Mouse (Mus musculus): ENCODE measurements at regions not wholly inside any gene's neighbourhood (a gene's known extent, or its start where the extent isn't known, plus 50 kb on each side); places are given as distances from the start of the nearest gene placed in this dataset.

DNA sequence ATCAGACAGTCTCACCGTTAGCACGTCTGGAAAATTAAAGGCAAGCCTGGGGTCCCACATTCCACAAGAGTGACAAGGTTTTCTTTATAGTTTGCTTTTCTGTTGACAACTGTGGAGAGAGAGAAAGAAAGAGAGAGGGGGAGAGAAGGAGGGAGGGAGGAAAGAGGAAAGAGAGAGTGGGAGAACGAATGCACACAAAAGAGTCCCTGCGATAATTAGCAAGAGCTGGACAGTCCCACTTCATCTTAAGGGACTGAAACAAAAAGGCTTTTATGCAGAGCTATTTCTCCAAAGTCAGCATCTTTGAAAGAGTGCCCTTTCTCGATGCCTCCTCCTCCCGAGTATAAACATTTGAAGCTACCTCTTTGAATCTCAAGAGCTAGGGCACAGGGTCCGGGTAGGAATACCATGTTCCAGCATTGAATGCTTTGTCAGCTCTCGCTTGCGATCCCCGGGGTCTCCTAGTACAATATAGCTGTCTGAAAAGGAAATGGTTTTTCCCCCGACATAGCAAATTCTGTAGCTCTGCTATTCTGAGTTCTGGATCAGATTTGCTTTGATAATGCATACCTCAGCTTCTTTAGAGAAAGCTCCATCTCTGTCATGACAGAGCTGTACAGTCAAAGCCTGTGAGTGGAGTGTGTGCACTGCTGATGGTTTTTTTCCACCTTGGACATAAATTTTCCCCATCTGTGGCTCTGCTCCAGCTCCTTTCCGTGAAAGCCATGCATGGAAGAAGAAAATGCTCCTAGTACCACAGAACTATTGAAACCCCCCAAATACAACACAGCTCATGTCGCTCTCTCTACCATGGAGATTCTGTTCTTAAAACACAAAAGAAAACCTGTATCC, 282.9 kb upstream of the Fbxl7 start:
- H3K36me3 ChIP-seq (ENCODE audit: control insufficient read depth, insufficient read depth, low read length, poor library complexity, severe bottlenecking), result no peaks in the 10 kb centered on the region
- no peak for DNase-seq (ENCODE audit: low read depth, low spot score)
- H3K27me3 ChIP-seq (ENCODE audit: control insufficient read depth, insufficient read depth, low read length, poor library complexity, severe bottlenecking), result no peaks in the 10 kb centered on the region

DNA sequence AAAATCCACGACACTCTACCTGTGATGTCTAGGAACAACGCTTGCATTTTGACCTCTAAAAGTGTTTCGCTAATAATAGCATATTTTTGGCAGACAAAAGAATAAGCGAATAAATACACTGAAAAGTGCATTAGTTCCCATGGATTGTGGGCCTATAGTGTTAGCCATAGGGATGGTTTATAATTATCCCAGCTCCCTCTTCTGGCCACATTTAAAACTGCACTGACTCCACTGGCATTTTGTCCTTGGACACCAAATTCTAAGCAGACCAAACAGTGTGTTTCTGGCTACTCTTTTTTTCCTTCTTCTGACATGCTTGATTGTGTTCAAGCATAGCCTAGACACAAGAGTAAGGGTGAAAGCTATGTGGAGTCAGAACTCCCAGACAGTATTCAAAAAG, 276.8 kb upstream of the Ank start:
- Histone ChIP-seq H3K27me3 (ENCODE audit: control insufficient read depth, insufficient read depth, low read length, poor library complexity, severe bottlenecking) (no peaks in the 10 kb centered on the region), H3K36me3 (ENCODE audit: control insufficient read depth, insufficient read depth, low read length, poor library complexity, severe bottlenecking) (no peaks in the 10 kb centered on the region)
- DNase-seq (ENCODE audit: low read depth, low spot score), result no peak

GRCm38 (mm10) chr15:27201513-27201912, 265.0 kb upstream of the Ank start:
- Histone ChIP-seq H3K36me3 (ENCODE audit: control insufficient read depth, insufficient read depth, low read length, poor library complexity, severe bottlenecking) (no peaks in the 10 kb centered on the region), H3K27me3 (ENCODE audit: control insufficient read depth, insufficient read depth, low read length, poor library complexity, severe bottlenecking) (no peaks in the 10 kb centered on the region)
- no peak for DNase-seq (ENCODE audit: low read depth, low spot score)

- H3K27me3 ChIP-seq (ENCODE audit: control insufficient read depth, insufficient read depth, low read length, poor library complexity, severe bottlenecking), result no peaks in the 10 kb centered on the region
- no peaks in the 10 kb centered on the region for H3K36me3 ChIP-seq (ENCODE audit: control insufficient read depth, insufficient read depth, low read length, poor library complexity, severe bottlenecking)
- no peak for DNase-seq (ENCODE audit: low read depth, low spot score)
Observed at GRCm38 (mm10) chr15:27204888-27205287, 261.6 kb upstream of the Ank start.

- H3K36me3 ChIP-seq (ENCODE audit: control insufficient read depth, insufficient read depth, low read length, poor library complexity, severe bottlenecking), result no peaks in the 10 kb centered on the region
- no peaks in the 10 kb centered on the region for H3K27me3 ChIP-seq (ENCODE audit: control insufficient read depth, insufficient read depth, low read length, poor library complexity, severe bottlenecking)
- no peak for DNase-seq (ENCODE audit: low read depth, low spot score)
Observed at GRCm38 (mm10) chr15:27207446-27207845, 259.0 kb upstream of the Ank start.

- H3K36me3 ChIP-seq (ENCODE audit: control insufficient read depth, insufficient read depth, low read length, poor library complexity, severe bottlenecking), result no peaks in the 10 kb centered on the region
- no peak for DNase-seq (ENCODE audit: low read depth, low spot score)
- H3K27me3 ChIP-seq (ENCODE audit: control insufficient read depth, insufficient read depth, low read length, poor library complexity, severe bottlenecking), result no peaks in the 10 kb centered on the region
Observed at GRCm38 (mm10) chr15:27216387-27216786, 250.1 kb upstream of the Ank start.

DNA sequence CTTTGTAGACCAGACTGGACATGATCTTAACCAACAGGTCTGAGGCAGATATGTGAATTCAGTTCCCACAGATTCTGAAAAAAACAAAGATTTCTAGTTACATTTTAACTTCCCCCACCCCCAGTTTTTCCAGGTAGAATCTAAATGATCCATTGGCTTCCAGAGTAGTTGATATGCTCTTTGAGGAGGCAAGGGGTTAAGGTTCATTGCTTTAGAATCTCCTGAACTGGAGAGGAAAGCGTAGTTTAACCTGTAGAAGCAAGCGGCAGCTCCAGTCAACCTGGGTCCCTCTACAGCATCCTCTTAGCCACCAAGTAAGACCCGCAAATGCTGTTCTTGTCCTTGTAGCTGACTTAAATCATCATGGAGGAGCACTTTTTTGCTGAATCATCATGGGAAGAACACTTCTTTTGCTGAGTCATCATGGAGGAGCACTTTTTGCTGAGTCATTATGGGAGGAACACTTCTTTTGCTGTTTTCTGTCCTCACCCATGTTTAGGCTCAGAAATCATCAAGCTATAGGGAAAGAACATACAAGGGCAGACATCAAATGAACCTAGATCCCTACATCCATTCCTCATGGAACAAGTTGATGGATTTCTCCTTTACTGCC, 247.2 kb upstream of the Ank start:
- no peaks in the 10 kb centered on the region for H3K36me3 ChIP-seq (ENCODE audit: control insufficient read depth, insufficient read depth, low read length, poor library complexity, severe bottlenecking)
- no peak for DNase-seq (ENCODE audit: low read depth, low spot score)
- H3K27me3 ChIP-seq (ENCODE audit: control insufficient read depth, insufficient read depth, low read length, poor library complexity, severe bottlenecking), result no peaks in the 10 kb centered on the region

- DNase-seq (ENCODE audit: low read depth, low spot score), result no peak
- H3K36me3 ChIP-seq (ENCODE audit: control insufficient read depth, insufficient read depth, low read length, poor library complexity, severe bottlenecking), result no peaks in the 10 kb centered on the region
Observed at GRCm38 (mm10) chr15:27223610-27224511, 242.6 kb upstream of the Ank start.

DNA sequence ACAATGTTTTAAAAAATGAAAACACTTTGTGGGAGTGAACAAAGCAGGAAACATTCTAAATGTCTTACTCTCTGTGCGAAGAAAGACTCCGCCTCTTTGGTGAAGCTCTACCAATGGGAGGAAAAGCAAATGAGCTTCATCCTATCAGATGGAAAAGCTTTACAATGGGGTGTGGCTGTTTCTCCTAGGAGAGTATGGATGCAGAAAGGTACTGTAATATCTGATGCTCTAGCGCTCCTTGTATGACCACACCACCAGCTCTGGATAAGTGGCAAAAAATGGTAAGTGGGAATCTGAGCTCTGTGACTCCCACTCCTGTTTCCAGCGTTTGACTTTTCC, 242.0 kb upstream of the Ank start:
- H3K27me3 ChIP-seq (ENCODE audit: control insufficient read depth, insufficient read depth, low read length, poor library complexity, severe bottlenecking), result no peaks in the 10 kb centered on the region

More at GRCm38 (mm10) chr15:27223610-27224511, 242.6 kb upstream of the Ank start:
- no peaks in the 10 kb centered on the region for H3K27me3 ChIP-seq (ENCODE audit: control insufficient read depth, insufficient read depth, low read length, poor library complexity, severe bottlenecking)

GRCm38 (mm10) chr15:27232804-27233203, 233.7 kb upstream of the Ank start:
- no peak for DNase-seq (ENCODE audit: low read depth, low spot score)
- H3K36me3 ChIP-seq (ENCODE audit: control insufficient read depth, insufficient read depth, low read length, poor library complexity, severe bottlenecking), result no peaks in the 10 kb centered on the region
- no peaks in the 10 kb centered on the region for H3K27me3 ChIP-seq (ENCODE audit: control insufficient read depth, insufficient read depth, low read length, poor library complexity, severe bottlenecking)

More for the DNA sequence above, 242.0 kb upstream of the Ank start:
- no peaks in the 10 kb centered on the region for H3K36me3 ChIP-seq (ENCODE audit: control insufficient read depth, insufficient read depth, low read length, poor library complexity, severe bottlenecking)
- DNase-seq (ENCODE audit: low read depth, low spot score), result no peak

DNA sequence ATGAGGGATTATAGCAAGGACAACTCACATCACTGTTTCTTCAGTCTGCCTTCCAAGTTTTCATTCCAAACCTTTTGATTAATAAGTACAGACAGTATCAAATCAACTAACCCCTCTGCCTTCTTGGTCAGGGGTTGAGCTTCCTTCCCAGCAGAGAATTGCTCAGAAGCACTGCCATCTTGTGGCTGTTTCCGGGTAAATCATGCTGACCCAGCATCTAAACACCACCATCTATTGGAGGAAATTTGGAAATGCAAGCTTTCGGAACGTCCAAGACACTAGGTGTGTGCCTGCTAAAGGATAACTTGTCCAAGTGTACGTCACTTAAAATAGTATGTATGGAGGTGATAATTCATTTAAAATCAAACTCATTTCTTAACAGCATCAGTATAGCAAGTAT, 231.7 kb upstream of the Ank start:
- peak; percentile 35 for DNase-seq (ENCODE audit: low read depth, low spot score)
- Histone ChIP-seq H3K27me3 (ENCODE audit: control insufficient read depth, insufficient read depth, low read length, poor library complexity, severe bottlenecking) (no peaks in the 10 kb centered on the region), H3K36me3 (ENCODE audit: control insufficient read depth, insufficient read depth, low read length, poor library complexity, severe bottlenecking) (no peaks in the 10 kb centered on the region)

- Histone ChIP-seq H3K27me3 (ENCODE audit: control insufficient read depth, insufficient read depth, low read length, poor library complexity, severe bottlenecking) (no peaks in the 10 kb centered on the region), H3K36me3 (ENCODE audit: control insufficient read depth, insufficient read depth, low read length, poor library complexity, severe bottlenecking) (no peaks in the 10 kb centered on the region)
- no peak for DNase-seq (ENCODE audit: low read depth, low spot score)
Observed at GRCm38 (mm10) chr15:27238301-27238700, 228.2 kb upstream of the Ank start.

DNA sequence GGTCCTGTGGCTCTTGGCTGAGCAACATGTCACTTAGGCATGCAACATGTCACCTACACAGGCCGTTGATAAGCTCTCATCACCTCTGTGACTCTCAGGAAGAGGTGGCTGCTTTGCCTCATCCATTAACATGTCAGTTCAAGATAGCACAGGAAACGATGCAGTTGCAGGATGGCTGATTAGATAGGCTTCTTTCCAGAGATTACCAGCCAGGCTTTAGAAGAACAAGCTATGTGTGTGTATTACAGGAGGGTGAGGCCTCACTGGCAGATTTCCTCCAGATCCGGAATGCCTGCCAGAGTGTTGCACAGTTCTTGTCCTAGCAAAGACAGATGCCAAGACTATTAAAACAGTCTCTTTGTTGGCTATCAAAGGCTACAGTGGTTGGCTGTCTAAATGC, 220.2 kb upstream of the Ank start:
- Histone ChIP-seq H3K36me3 (ENCODE audit: control insufficient read depth, insufficient read depth, low read length, poor library complexity, severe bottlenecking) (no peaks in the 10 kb centered on the region), H3K27me3 (ENCODE audit: control insufficient read depth, insufficient read depth, low read length, poor library complexity, severe bottlenecking) (no peaks in the 10 kb centered on the region)
- DNase-seq (ENCODE audit: low read depth, low spot score), result no peak

- Histone ChIP-seq H3K36me3 (ENCODE audit: control insufficient read depth, insufficient read depth, low read length, poor library complexity, severe bottlenecking) (no peaks in the 10 kb centered on the region), H3K27me3 (ENCODE audit: control insufficient read depth, insufficient read depth, low read length, poor library complexity, severe bottlenecking) (no peaks in the 10 kb centered on the region)
- no peak for DNase-seq (ENCODE audit: low read depth, low spot score)
Observed at GRCm38 (mm10) chr15:27258984-27259853, 207.3 kb upstream of the Ank start.
